Mouse (Mus musculus) kidney, embryonic 16.5 days (tissue): ENCODE results near the gene Commd1. TPM values are rescaled to one million over a fixed set of nuclear protein-coding genes. Genes with fewer than 3 reads are reported as not detected.

Experiments used
- ATAC-seq: fragments of 200-750 bp; cut with Nextera tagmentation; 2 replicates; pipeline ENCODE4 v1.8.0; 2017; ENCODE audit warnings: moderate TSS enrichment; ENCODE audit not compliant: low FRiP score, low TSS enrichment
- H3K27ac ChIP-seq: fragments of 300-500 bp; sonication (generic); 2 replicates; pipeline ENCODE4 v1.5.1; 2014; ENCODE audit warnings: low read length
- H3K27me3 ChIP-seq: fragments of 300-500 bp; sonication (generic); 2 replicates; pipeline ENCODE4 v1.6.1; 2014; ENCODE audit warnings: low read length, control low read depth, mixed read lengths; ENCODE audit not compliant: insufficient read depth
- H3K36me3 ChIP-seq: fragments of 300-500 bp; sonication (generic); 2 replicates; pipeline ENCODE4 v1.6.1; 2014; ENCODE audit warnings: low read length, control low read depth, mixed read lengths; ENCODE audit not compliant: insufficient read depth
- H3K4me1 ChIP-seq: fragments of 300-500 bp; sonication (generic); 2 replicates; pipeline ENCODE4 v1.6.1; 2014; ENCODE audit warnings: low read length, control low read depth, mixed read lengths; ENCODE audit not compliant: insufficient read depth
- H3K4me2 ChIP-seq: fragments of 300-500 bp; sonication (generic); replicated peaks from 2 replicates; pipeline ENCODE4 v1.6.1; 2014; ENCODE audit warnings: low read depth, low read length
- H3K4me3 ChIP-seq: fragments of 300-500 bp; sonication (generic); 2 replicates; pipeline ENCODE4 v1.5.1; 2014; ENCODE audit warnings: mild to moderate bottlenecking, low read length
- H3K9ac ChIP-seq: fragments of 300-500 bp; sonication (generic); replicated peaks from 2 replicates; pipeline ENCODE4 v1.6.1; 2014; ENCODE audit warnings: low read length
- H3K9me3 ChIP-seq: fragments of 300-500 bp; sonication (generic); 2 replicates; pipeline ENCODE4 v1.6.1; 2016; ENCODE audit warnings: low read length, control low read depth
- WGBS: fragments of 180-500 bp; shearing (Covaris S2); extraction: QIAGEN DNeasy Blood & Tissue Kit; methylation state at CpG from one replicate; pipeline ENCODE4 v1.1.7; 2014; 5-methylcytosine and 5-hydroxymethylcytosine counted together
- polyA plus RNA-seq: library from polyadenylated mRNA; unstranded; fragments of >200 nt; fragmentation: Nextera tagmentation; extraction: Ambion mirVana; gene quantifications from 2 replicates; pipeline ENCODE4 v1.2.1, GENCODE M21; 2015

The Commd1 gene
- polyA plus RNA-seq, 1 experiment from 2014 or later = 385 TPM

DNA sequence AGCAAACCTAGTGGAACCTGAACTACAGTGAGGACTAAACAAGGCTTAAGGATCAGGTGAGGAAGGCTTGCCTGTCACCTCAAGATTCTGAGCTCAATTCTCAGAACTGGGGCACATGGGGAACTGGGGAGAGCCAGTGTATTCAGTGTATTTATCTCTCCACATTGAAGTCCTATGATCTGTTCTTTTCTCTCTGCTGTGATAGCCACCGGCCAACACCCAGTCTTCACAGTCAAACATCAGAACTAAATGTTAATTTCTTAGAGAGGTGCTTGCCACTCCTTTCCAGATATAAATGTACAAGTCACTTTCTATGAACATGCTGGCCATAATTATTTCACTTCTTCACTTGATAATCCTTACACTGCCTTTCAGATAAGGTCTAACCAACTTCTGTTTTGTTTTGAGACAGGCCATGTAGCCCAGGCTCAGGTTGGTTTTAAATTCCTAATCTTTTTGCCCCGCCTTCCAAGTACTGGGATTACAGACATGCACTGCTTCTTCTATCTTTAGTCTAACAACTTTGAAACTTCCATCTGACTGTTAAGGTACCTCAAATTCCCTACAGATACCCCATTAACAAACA lies 50.8 kb downstream of the Commd1 start:
- no peak for ATAC-seq
- WGBS = 94% methylated on average over 2 of the region's 2 CpGs
- H3K4me1 ChIP-seq = peaks cover 5% of the 10 kb centered on the region; the same call in 1 of the 2 replicates

DNA sequence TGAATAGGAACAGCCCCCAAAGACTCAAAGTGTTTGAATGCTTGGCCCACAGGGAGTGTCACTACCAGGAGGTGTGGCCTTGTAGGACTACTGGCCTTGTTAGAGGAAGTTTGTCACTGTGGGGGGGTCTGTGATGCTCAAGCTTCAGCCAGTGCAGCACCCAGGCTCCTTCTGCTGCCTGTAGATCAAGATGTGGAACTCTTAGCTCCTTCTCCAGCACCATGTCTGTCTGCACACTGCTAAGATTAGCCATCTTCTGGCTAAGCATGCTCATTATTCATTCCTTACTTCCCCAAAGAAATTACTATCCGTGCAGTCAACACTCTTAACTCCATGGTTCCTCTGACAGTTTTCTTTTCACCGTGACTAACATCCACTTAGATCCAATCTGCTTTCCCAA lies 52.1 kb downstream of the Commd1 start:
- Histone ChIP-seq H3K36me3 (no peaks in the 10 kb centered on the region), H3K9ac (no peak overlapping the region), H3K9me3 (no peaks in the 10 kb centered on the region), H3K27ac (no peak overlapping the region), H3K4me1 (peaks cover 5% of the 10 kb centered on the region; the same call in 1 of the 2 replicates), H3K4me3 (no peak overlapping the region), H3K27me3 (no peaks in the 10 kb centered on the region), H3K4me2 (no peak overlapping the region)
- WGBS = 73% methylated on average over 2 of the region's 2 CpGs
- ATAC-seq = no peak

More for the DNA sequence above, 50.8 kb downstream of the Commd1 start:
- no peak overlapping the region for H3K4me3 ChIP-seq
- H3K36me3 ChIP-seq = no peaks in the 10 kb centered on the region
- no peak overlapping the region for H3K9ac ChIP-seq
- no peak overlapping the region for H3K27ac ChIP-seq
- no peak overlapping the region for H3K4me2 ChIP-seq
- no peaks in the 10 kb centered on the region for H3K27me3 ChIP-seq
- H3K9me3 ChIP-seq = no peaks in the 10 kb centered on the region

DNA sequence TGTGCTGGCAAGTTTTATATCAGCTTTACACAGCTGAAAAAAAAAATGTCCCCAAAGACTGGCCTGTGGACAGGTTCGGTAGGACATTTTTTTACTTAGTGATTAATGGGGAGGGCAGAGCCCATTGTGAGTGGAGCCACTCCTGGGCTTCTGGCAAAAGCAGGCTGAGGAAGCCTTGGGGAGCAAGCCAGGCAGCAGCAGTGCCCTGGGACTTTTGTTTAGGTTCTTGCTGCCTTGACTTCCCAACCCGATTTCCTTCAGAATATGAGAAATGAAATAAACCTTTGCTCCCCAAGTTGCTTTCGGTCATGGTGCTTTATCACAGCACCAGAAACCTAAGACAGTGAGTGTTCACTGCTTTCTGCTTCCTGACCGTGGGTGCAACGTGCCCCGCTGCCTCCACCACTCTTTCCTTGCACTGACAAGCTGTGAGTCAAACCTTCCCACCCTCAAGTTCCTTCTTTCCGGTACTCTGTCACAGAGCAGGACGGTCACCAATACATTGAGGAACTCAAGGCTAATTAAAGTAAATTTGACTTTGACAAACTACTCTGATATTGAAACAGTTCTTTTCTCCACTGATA lies 53.5 kb downstream of the Commd1 start:
- Histone ChIP-seq H3K36me3 (no peaks in the 10 kb centered on the region), H3K27ac (no peak overlapping the region), H3K4me1 (peaks cover 5% of the 10 kb centered on the region; the same call in 1 of the 2 replicates), H3K9me3 (no peaks in the 10 kb centered on the region), H3K4me3 (no peak overlapping the region), H3K4me2 (no peak overlapping the region), H3K27me3 (no peaks in the 10 kb centered on the region), H3K9ac (no peak overlapping the region)
- ATAC-seq = no peak
- 46% methylated on average over 8 of the region's 8 CpGs for WGBS

DNA sequence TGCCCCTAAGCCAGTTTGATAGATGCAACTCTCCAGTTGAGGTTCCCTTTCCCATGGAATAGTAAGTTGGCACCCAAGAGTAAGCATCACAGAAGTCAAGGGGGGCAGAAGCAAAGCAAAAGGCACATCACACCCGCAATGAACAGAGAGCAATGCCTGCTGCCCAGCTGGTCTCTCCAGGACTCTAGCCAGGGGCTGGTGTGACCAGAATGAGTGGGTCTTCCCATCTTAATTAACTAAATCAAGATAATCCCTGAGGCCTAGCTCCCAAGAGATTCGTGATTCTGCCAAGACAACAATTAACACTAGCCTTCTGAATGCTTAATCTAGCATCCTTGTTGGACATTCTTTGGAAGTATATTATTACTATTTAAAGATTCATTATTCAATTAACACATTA lies 58.6 kb downstream of the Commd1 start:
- no peaks in the 10 kb centered on the region for H3K27me3 ChIP-seq
- no peaks in the 10 kb centered on the region for H3K36me3 ChIP-seq
- H3K9ac ChIP-seq = no peak overlapping the region
- no peak overlapping the region for H3K27ac ChIP-seq
- H3K4me2 ChIP-seq = no peak overlapping the region
- ATAC-seq = no peak
- H3K4me3 ChIP-seq = no peak overlapping the region
- WGBS = 87% methylated on average over 2 of the region's 2 CpGs
- peaks cover 5% of the 10 kb centered on the region; the same call in 1 of the 2 replicates for H3K4me1 ChIP-seq
- no peaks in the 10 kb centered on the region for H3K9me3 ChIP-seq

DNA sequence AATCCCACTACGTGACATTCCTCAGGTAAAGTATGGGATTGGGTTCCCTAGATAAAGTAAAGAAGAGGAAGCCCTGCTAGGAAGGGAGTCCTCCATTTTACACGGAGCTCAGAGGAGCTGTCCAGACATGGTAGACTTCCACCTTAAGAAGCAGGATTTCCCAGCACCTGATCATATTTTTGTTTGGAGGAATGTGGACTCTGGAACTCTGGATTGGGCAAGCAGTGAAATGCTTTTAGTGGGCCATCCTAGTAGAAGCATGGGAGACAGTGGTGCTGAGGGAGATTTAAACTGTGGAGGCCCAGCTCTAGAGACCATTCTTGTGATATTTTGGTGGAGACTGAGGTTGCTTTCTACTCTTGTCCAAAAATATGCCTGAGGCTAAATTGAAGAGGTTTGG lies 59.6 kb downstream of the Commd1 start:
- WGBS = 78% methylated on average over 2 of the region's 2 CpGs

DNA sequence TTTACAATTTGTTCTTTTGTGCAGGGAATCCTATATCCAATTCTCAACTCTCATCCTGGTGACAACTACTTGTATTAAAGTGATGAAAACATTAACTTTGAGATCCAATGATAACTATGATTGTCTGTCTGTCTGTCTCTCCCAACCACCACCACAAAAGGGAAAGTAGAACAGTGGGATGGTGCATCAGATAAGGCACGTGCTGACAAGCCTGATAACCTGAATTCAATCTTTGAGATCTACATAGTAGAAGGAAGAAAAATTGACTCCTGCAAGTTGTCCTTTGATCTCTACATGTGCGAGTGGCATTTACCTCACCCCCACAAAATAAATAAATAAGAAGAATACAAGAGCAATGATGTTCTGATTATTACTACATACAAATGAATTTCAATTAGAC lies 62.8 kb downstream of the Commd1 start:
- WGBS = 76% methylated on average over 2 of the region's 2 CpGs
- no peak overlapping the region for H3K4me3 ChIP-seq
- H3K36me3 ChIP-seq = 0 out of 2 replicates have a peak, but pooled peaks cover 3% of the 10 kb centered on the region
- H3K27me3 ChIP-seq = no peaks in the 10 kb centered on the region
- no peak overlapping the region for H3K27ac ChIP-seq
- H3K9me3 ChIP-seq = no peaks in the 10 kb centered on the region
- no peak overlapping the region for H3K9ac ChIP-seq
- no peak for ATAC-seq
- H3K4me1 ChIP-seq = no peaks in the 10 kb centered on the region
- H3K4me2 ChIP-seq = no peak overlapping the region

More for the DNA sequence above, 59.6 kb downstream of the Commd1 start:
- no peaks in the 10 kb centered on the region for H3K27me3 ChIP-seq
- no peak overlapping the region for H3K4me3 ChIP-seq
- H3K9me3 ChIP-seq = no peaks in the 10 kb centered on the region
- ATAC-seq = no peak
- H3K4me1 ChIP-seq = no peaks in the 10 kb centered on the region
- no peak overlapping the region for H3K9ac ChIP-seq
- H3K27ac ChIP-seq = no peak overlapping the region
- no peak overlapping the region for H3K4me2 ChIP-seq
- 0 out of 2 replicates have a peak, but pooled peaks cover under 1% of the 10 kb centered on the region for H3K36me3 ChIP-seq

DNA sequence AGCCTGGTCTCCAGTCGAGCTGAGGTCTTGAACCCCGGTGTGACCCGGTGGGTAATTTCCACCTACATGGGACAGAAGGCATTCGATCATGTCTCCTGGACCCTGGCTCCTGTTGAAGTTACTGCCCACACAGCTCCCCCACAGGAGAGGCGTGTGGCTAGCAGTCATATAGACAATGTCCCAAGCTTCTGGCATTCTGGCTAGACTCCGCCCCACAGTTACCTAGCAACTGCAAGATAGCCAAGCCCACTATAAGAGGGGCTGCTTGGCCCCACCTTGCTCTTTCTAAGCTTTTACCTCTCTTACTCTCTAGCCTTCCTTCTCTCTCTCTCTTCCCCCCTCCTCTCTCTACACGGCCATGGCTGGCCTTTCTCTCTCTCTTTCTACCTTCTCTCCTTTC lies 64.4 kb downstream of the Commd1 start:
- no peaks in the 10 kb centered on the region for H3K27me3 ChIP-seq
- no peaks in the 10 kb centered on the region for H3K9me3 ChIP-seq
- H3K4me3 ChIP-seq = no peak overlapping the region
- WGBS = 86% methylated on average over 7 of the region's 7 CpGs
- no peaks in the 10 kb centered on the region for H3K4me1 ChIP-seq
- H3K4me2 ChIP-seq = no peak overlapping the region
- no peak overlapping the region for H3K9ac ChIP-seq
- no peak for ATAC-seq
- no peak overlapping the region for H3K27ac ChIP-seq
- H3K36me3 ChIP-seq = 0 out of 2 replicates have a peak, but pooled peaks cover 3% of the 10 kb centered on the region

DNA sequence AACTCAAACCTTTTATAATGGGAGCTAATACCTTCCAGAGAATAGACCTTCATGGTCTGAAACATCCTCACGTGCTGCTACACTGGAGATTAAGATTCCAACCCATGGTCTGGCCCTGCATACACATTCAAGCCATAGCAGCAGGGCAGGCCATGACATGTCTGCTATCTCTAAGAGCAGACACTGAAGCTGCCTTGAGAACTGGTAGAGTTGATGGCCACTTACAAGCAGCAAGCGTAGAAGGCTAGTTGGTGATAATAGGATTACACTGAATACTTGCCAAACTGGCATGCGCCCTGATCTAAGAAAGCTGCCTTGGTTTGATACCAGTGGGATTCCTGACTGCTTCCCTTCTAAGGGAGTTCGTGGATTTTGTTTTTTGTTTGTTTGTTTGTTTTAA lies 68.4 kb downstream of the Commd1 start:
- ATAC-seq = no peak
- Histone ChIP-seq H3K4me3 (no peak overlapping the region), H3K27me3 (no peaks in the 10 kb centered on the region), H3K9me3 (no peaks in the 10 kb centered on the region), H3K9ac (no peak overlapping the region), H3K27ac (no peak overlapping the region), H3K4me2 (no peak overlapping the region), H3K4me1 (no peaks in the 10 kb centered on the region), H3K36me3 (0 out of 2 replicates have a peak, but pooled peaks cover 3% of the 10 kb centered on the region)
- WGBS = 90% methylated on average over 4 of the region's 4 CpGs

DNA sequence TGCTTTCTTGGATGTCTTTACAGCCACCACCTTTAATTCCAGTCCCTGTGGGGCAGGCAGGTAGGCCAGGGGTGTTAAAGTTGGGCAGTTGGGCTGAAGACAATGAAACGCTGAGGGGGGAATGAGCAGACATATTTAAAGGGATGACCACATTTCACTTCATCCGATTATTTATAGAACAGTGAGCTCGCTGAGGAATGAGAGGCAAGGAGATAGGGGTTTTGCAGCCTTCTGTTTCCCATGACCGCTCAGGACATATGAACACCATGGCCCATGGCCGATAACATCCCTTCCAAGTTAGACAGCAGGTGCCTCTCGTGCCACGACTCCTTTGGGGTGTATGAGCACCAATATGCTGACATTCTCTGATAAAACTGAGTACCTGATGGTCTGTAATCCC lies 70.4 kb downstream of the Commd1 start:
- Histone ChIP-seq H3K9me3 (no peaks in the 10 kb centered on the region), H3K4me1 (no peaks in the 10 kb centered on the region), H3K36me3 (no peaks in the 10 kb centered on the region), H3K9ac (no peak overlapping the region), H3K4me3 (no peak overlapping the region), H3K27me3 (no peaks in the 10 kb centered on the region), H3K4me2 (no peak overlapping the region), H3K27ac (no peak overlapping the region)
- WGBS = 88% methylated on average over 7 of the region's 7 CpGs
- ATAC-seq = no peak

DNA sequence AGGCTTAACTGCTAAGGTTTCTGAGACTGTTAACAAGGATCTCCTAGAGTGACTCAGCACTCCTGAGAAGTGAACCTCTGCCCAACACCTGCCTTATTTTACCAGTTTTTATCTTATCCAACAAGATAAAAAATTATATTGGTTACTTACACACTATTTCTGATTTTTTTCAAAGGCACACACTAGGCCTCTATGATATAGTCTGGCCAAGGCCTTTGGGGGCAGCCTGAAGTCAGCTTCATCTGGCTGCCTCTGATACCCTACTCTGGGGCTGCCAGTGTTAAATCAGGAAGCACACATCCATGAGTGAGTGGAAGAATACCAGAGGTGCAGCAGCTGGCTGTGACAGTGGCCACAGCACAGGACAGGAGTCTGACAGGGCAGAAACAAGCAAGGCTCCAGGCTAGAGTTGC lies 75.7 kb downstream of the Commd1 start:
- no peak for ATAC-seq
- Histone ChIP-seq H3K27ac (no peak overlapping the region), H3K4me3 (no peak overlapping the region), H3K27me3 (no peaks in the 10 kb centered on the region), H3K4me1 (no peaks in the 10 kb centered on the region), H3K9me3 (no peaks in the 10 kb centered on the region), H3K4me2 (no peak overlapping the region), H3K9ac (no peak overlapping the region), H3K36me3 (no peaks in the 10 kb centered on the region)
